Mouse (Mus musculus) hindbrain, embryonic 15.5 days (tissue): ENCODE results near the gene Phldb1. TPM values are rescaled to one million over a fixed set of nuclear protein-coding genes. Genes with fewer than 3 reads are reported as not detected.

Experiments
- ATAC-seq: fragments of 200-750 bp; cut with Nextera tagmentation; 2 replicates; pipeline ENCODE4 v1.8.0; 2017; ENCODE audit warnings: low read depth, moderate number of reproducible peaks, moderate TSS enrichment; ENCODE audit not compliant: low FRiP score
- H3K27ac ChIP-seq: fragments of 300-500 bp; sonication (generic); replicated peaks from 2 replicates; pipeline ENCODE4 v1.5.1; 2015; ENCODE audit warnings: mild to moderate bottlenecking, inconsistent platforms
- H3K27me3 ChIP-seq: fragments of 300-500 bp; sonication (generic); 2 replicates; pipeline ENCODE4 v1.6.1; 2015; ENCODE audit warnings: control low read depth, inconsistent platforms
- H3K36me3 ChIP-seq: fragments of 300-500 bp; sonication (generic); 2 replicates; pipeline ENCODE4 v1.6.1; 2015; ENCODE audit warnings: control low read depth, inconsistent platforms
- H3K4me1 ChIP-seq: fragments of 300-500 bp; sonication (generic); replicated peaks from 2 replicates; pipeline ENCODE4 v1.6.1; 2015; ENCODE audit warnings: control low read depth, inconsistent platforms
- H3K4me2 ChIP-seq: fragments of 300-500 bp; sonication (generic); 2 replicates; pipeline ENCODE4 v1.6.1; 2015; ENCODE audit warnings: moderate library complexity, mild to moderate bottlenecking, inconsistent platforms
- H3K4me3 ChIP-seq: fragments of 300-500 bp; sonication (generic); 2 replicates; pipeline ENCODE4 v1.5.1; 2015; ENCODE audit warnings: mild to moderate bottlenecking, inconsistent platforms
- H3K9ac ChIP-seq: fragments of 300-500 bp; sonication (generic); 2 replicates; pipeline ENCODE4 v1.6.1; 2015; ENCODE audit warnings: inconsistent platforms
- H3K9me3 ChIP-seq: fragments of 300-500 bp; sonication (generic); 2 replicates; pipeline ENCODE4 v1.6.1; 2016; ENCODE audit warnings: control low read depth, inconsistent platforms
- WGBS: fragments of 180-500 bp; shearing (Covaris S2); methylation state at CpG from one replicate; pipeline ENCODE4 v1.1.7; 2015; 5-methylcytosine and 5-hydroxymethylcytosine counted together
- polyA plus RNA-seq: library from polyadenylated mRNA; unstranded; fragments of >200 nt; fragmentation: Nextera tagmentation; extraction: Ambion mirVana; gene quantifications from 2 replicates; pipeline ENCODE4 v1.2.1, GENCODE M21; 2015

Gene Phldb1
- polyA plus RNA-seq, 1 experiment from 2014 or later = 46.4 TPM

GRCm38 (mm10) chr9:44715705-44716362 is 19.2 kb downstream of the Phldb1 start:
- Histone ChIP-seq H3K4me1 (peaks cover 35% of the 10 kb centered on the region), H3K27me3 (no peaks in the 10 kb centered on the region), H3K4me2 (no peak overlapping the region), H3K4me3 (no peak overlapping the region), H3K9me3 (no peaks in the 10 kb centered on the region), H3K27ac (no peak overlapping the region), H3K36me3 (peaks cover 24% of the 10 kb centered on the region), H3K9ac (no peak overlapping the region)
- ATAC-seq = no peak
- 92% methylated on average over 29 of the region's 29 CpGs for WGBS

DNA sequence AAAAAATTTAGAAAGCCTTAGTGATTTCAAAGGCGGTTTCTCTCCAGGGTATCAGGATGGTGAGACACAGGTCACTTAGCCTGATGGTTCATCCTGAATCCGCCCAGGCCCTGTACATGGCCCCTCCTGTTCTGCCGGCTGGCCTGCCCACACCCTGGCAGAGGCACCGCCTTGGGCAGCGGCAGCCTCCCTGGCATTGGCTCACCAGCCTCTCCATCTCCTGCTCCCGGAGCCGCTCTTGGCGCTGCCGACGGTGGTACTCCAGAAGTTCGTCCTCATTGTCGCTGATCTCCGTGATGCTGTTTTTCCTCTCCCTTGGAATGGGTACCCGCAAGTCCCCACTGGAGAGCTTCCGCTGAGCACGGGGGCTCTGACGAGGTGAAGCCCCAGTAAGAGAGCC is 19.9 kb downstream of the Phldb1 start:
- H3K27ac ChIP-seq = no peak overlapping the region
- 87% methylated on average over 17 of the region's 17 CpGs for whole genome bisulfite sequencing
- H3K9me3 ChIP-seq = no peaks in the 10 kb centered on the region
- no peak overlapping the region for H3K4me2 ChIP-seq
- peaks cover 31% of the 10 kb centered on the region for H3K36me3 ChIP-seq
- no peak for ATAC-seq
- no peak overlapping the region for H3K4me3 ChIP-seq
- H3K27me3 ChIP-seq = no peaks in the 10 kb centered on the region
- no peak overlapping the region for H3K9ac ChIP-seq
- H3K4me1 ChIP-seq = peaks cover 27% of the 10 kb centered on the region

GRCm38 (mm10) chr9:44713574-44713973 is 21.4 kb downstream of the Phldb1 start:
- Histone ChIP-seq H3K27me3 (no peaks in the 10 kb centered on the region), H3K4me1 (peaks cover 23% of the 10 kb centered on the region), H3K27ac (no peak overlapping the region), H3K4me3 (no peak overlapping the region), H3K4me2 (no peak overlapping the region), H3K9ac (no peak overlapping the region), H3K9me3 (no peaks in the 10 kb centered on the region), H3K36me3 (peaks cover 31% of the 10 kb centered on the region)
- ATAC-seq = no peak
- 86% methylated on average over 2 of the region's 2 CpGs for WGBS

- 90% methylated on average over 6 of the region's 6 CpGs for WGBS
- no peaks in the 10 kb centered on the region for H3K27me3 ChIP-seq
- no peak overlapping the region for H3K27ac ChIP-seq
- no peak for ATAC-seq
- no peaks in the 10 kb centered on the region for H3K9me3 ChIP-seq
- H3K36me3 ChIP-seq = peaks cover 31% of the 10 kb centered on the region
- no peak overlapping the region for H3K9ac ChIP-seq
- H3K4me2 ChIP-seq = no peak overlapping the region
- H3K4me3 ChIP-seq = no peak overlapping the region
- H3K4me1 ChIP-seq = peaks cover 23% of the 10 kb centered on the region
Observed at GRCm38 (mm10) chr9:44713080-44713479, 21.9 kb downstream of the Phldb1 start.

DNA sequence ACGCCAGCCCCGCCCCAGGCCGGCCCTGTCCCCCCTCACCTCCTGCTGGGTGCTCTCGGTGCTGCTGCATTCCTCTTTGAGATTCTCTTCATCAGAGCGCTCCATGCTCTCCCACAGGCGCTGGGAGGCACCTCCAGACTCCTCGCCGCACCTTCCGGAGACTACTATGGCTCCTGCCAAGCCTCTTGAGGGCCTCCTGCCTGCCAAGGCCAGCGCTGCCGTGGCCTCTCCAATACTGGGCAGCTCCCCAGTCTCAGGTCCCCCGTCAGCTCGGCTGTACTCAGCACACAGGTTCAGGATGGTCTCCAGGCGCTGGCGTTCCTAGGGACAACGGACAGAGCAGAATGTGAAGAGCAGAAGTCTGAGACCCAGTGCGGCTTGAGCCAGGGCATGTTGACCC is 23.4 kb downstream of the Phldb1 start:
- H3K4me2 ChIP-seq = no peak overlapping the region
- no peak overlapping the region for H3K4me3 ChIP-seq
- no peaks in the 10 kb centered on the region for H3K9me3 ChIP-seq
- no peaks in the 10 kb centered on the region for H3K27me3 ChIP-seq
- no peak for ATAC-seq
- WGBS = 67% methylated on average over 17 of the region's 17 CpGs
- no peak overlapping the region for H3K27ac ChIP-seq
- peaks cover 32% of the 10 kb centered on the region for H3K36me3 ChIP-seq
- peaks cover 18% of the 10 kb centered on the region for H3K4me1 ChIP-seq
- H3K9ac ChIP-seq = no peak overlapping the region

GRCm38 (mm10) chr9:44710213-44710612 is 24.8 kb downstream of the Phldb1 start:
- H3K27me3 ChIP-seq = no peaks in the 10 kb centered on the region
- no peaks in the 10 kb centered on the region for H3K9me3 ChIP-seq
- 78% methylated on average over 5 of the region's 5 CpGs for WGBS
- H3K4me3 ChIP-seq = no peak overlapping the region
- peaks cover 18% of the 10 kb centered on the region for H3K4me1 ChIP-seq
- H3K9ac ChIP-seq = no peak overlapping the region
- H3K4me2 ChIP-seq = no peak overlapping the region
- H3K27ac ChIP-seq = no peak overlapping the region
- no peak for ATAC-seq
- peaks cover 27% of the 10 kb centered on the region for H3K36me3 ChIP-seq

DNA sequence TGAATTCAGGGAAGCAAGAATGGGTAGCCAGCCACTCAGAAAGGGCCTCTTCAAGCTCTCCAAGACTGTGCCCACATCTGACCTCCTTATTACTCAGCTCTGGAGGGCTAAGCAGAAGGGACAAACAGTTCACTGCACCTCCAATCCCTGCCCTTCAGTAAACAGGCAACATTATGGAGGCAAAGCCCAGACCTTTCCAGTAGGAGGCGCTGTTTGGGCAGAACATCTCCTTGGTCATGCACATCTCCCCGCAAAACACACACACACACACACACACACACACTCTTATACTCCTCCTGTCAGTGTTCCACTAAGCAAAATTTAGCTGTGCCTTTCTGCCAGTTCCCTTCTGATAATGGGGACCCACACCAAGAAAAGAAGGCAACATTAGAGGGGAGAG is 25.4 kb downstream of the Phldb1 start:
- H3K9me3 ChIP-seq = no peaks in the 10 kb centered on the region
- no peak overlapping the region for H3K4me3 ChIP-seq
- H3K27me3 ChIP-seq = no peaks in the 10 kb centered on the region
- H3K9ac ChIP-seq = no peak overlapping the region
- ATAC-seq = no peak
- H3K4me1 ChIP-seq = peaks cover 18% of the 10 kb centered on the region
- peaks cover 28% of the 10 kb centered on the region for H3K36me3 ChIP-seq
- no peak overlapping the region for H3K4me2 ChIP-seq
- H3K27ac ChIP-seq = no peak overlapping the region
- 54% methylated on average over 2 of the region's 2 CpGs for WGBS

GRCm38 (mm10) chr9:44708925-44709324 is 26.1 kb downstream of the Phldb1 start:
- H3K36me3 ChIP-seq = peaks cover 28% of the 10 kb centered on the region
- no peaks in the 10 kb centered on the region for H3K27me3 ChIP-seq
- 10% methylated on average over 6 of the region's 6 CpGs for WGBS
- H3K9me3 ChIP-seq = no peaks in the 10 kb centered on the region
- H3K4me3 ChIP-seq = peak overlapping the region; percentile 18; the same call in 1 of the 2 replicates
- peaks cover 18% of the 10 kb centered on the region for H3K4me1 ChIP-seq
- H3K4me2 ChIP-seq = peak overlapping the region; percentile 52
- ATAC-seq = no peak
- H3K9ac ChIP-seq = no peak overlapping the region
- no peak overlapping the region for H3K27ac ChIP-seq

GRCm38 (mm10) chr9:44708429-44708765 is 26.6 kb downstream of the Phldb1 start:
- peak overlapping the region; percentile 18 for H3K4me3 ChIP-seq

DNA sequence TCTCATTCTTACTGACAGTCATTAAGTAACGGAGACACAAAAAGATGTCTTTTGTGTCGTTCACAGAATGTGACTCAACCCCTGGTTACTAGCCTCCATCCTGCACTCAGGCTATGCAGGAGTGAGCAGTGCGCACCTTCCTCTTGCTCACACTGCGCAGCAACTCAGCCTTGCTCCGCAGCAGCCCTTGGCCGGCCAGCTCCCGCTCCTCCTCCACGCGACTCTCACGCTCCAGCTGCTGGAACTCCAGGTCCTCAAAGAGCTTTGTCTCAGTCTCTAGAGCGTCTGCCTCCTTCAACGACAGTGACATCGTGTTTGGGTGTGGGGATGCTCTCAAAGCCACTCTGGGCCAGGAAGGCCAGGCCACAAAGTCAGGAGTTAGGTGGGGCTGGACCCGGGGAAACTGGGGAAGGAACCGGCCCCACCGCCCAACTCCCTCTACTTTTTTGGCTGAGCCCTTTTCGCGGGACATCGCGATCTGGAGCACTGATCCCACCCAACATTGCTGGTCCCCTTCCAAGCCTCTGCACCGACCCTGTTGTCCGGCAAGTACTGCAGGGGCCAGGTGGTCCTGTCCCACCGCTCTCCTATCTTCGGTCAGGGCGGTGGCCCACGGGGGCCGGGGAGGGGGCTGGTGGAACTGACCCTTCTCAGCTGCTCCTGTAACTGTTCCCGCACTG is 27.1 kb downstream of the Phldb1 start:
- peaks cover 28% of the 10 kb centered on the region for H3K36me3 ChIP-seq
- H3K9ac ChIP-seq = peak overlapping the region; percentile 12; the same call in 1 of the 2 replicates
- no peak overlapping the region for H3K27ac ChIP-seq
- H3K4me2 ChIP-seq = peak overlapping the region; percentile 52
- no peaks in the 10 kb centered on the region for H3K9me3 ChIP-seq
- 18% methylated on average over 28 of the region's 28 CpGs for WGBS
- no peaks in the 10 kb centered on the region for H3K27me3 ChIP-seq
- H3K4me3 ChIP-seq = peak overlapping the region; percentile 18
- H3K4me1 ChIP-seq = peaks cover 18% of the 10 kb centered on the region
- ATAC-seq = no peak

More at GRCm38 (mm10) chr9:44708429-44708765, 26.6 kb downstream of the Phldb1 start:
- Histone ChIP-seq H3K9me3 (no peaks in the 10 kb centered on the region), H3K27me3 (no peaks in the 10 kb centered on the region), H3K27ac (no peak overlapping the region), H3K4me1 (peaks cover 18% of the 10 kb centered on the region), H3K9ac (peak overlapping the region; percentile 12; the same call in 1 of the 2 replicates), H3K36me3 (peaks cover 28% of the 10 kb centered on the region), H3K4me2 (peak overlapping the region; percentile 52)
- WGBS = 6% methylated on average over 24 of the region's 24 CpGs
- ATAC-seq = peak; percentile 42; the same call in 1 of the 2 replicates

GRCm38 (mm10) chr9:44699730-44700129 is 35.3 kb downstream of the Phldb1 start:
- H3K27ac ChIP-seq = no peak overlapping the region
- H3K27me3 ChIP-seq = no peaks in the 10 kb centered on the region
- no peak overlapping the region for H3K4me2 ChIP-seq
- no peak overlapping the region for H3K9ac ChIP-seq
- ATAC-seq = no peak
- H3K4me1 ChIP-seq = no peaks in the 10 kb centered on the region
- H3K9me3 ChIP-seq = no peaks in the 10 kb centered on the region
- peaks cover 65% of the 10 kb centered on the region for H3K36me3 ChIP-seq
- 83% methylated on average over 5 of the region's 5 CpGs for WGBS
- H3K4me3 ChIP-seq = no peak overlapping the region

DNA sequence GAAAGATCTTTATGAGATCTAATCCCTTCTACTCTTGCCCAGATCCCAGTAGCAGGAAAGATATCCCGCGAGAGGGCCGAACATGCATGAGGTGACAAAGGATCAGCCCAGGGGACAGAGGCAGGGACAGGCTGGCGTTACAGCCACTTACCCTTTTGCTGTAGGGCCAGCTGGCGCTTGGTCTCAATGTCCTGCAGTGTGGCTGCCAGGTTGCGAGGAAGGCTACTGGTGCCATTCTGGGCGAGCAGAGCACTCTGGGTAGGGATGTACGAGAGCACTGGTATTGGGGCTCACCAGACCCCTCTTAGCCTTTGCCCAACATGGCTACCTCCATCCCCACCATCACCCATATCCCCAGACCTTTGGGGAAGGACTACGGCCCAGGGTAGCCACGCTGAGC is 35.8 kb downstream of the Phldb1 start:
- 95% methylated on average over 10 of the region's 10 CpGs for whole genome bisulfite sequencing
- Histone ChIP-seq H3K4me2 (no peak overlapping the region), H3K4me1 (no peaks in the 10 kb centered on the region), H3K9me3 (no peaks in the 10 kb centered on the region), H3K36me3 (peaks cover 69% of the 10 kb centered on the region), H3K9ac (no peak overlapping the region), H3K27me3 (no peaks in the 10 kb centered on the region), H3K4me3 (no peak overlapping the region), H3K27ac (no peak overlapping the region)
- no peak for ATAC-seq
